Mouse (Mus musculus): ENCODE results near the gene Uggt1. TPM values are rescaled to one million over a fixed set of nuclear protein-coding genes. Genes with fewer than 3 reads are reported as not detected.

Gene Uggt1
- polyA plus RNA-seq, 1 experiment from 2014 or later: 54.7 TPM

- no peak overlapping the region for H3K4me2 ChIP-seq (replicated peaks)
- 73% methylated on average over 1 of the region's 1 CpGs for whole genome bisulfite sequencing
- no peak for ATAC-seq (replicated peaks)
- H3K27me3 ChIP-seq: no peaks in the 10 kb centered on the region
- H3K4me3 ChIP-seq: no peak overlapping the region
- no peaks in the 10 kb centered on the region for H3K9me3 ChIP-seq
- no peaks in the 10 kb centered on the region for H3K4me1 ChIP-seq
- no peak overlapping the region for H3K9ac ChIP-seq (replicated peaks)
- H3K36me3 ChIP-seq: peaks cover 81% of the 10 kb centered on the region
- H3K27ac ChIP-seq (replicated peaks): no peak overlapping the region
These were observed 95.1 kb downstream of the Uggt1 start for GRCm38 (mm10) chr1:36149411-36149810.

- ATAC-seq (replicated peaks): no peak
These were observed 95.7 kb downstream of the Uggt1 start for GRCm38 (mm10) chr1:36148809-36149208.

GRCm38 (mm10) chr1:36145050-36145449 is 99.5 kb downstream of the Uggt1 start:
- Histone ChIP-seq H3K27ac (replicated peaks) (no peak overlapping the region), H3K9me3 (no peaks in the 10 kb centered on the region), H3K27me3 (no peaks in the 10 kb centered on the region), H3K4me1 (no peaks in the 10 kb centered on the region), H3K9ac (replicated peaks) (no peak overlapping the region), H3K4me2 (replicated peaks) (no peak overlapping the region), H3K4me3 (no peak overlapping the region), H3K36me3 (peaks cover 62% of the 10 kb centered on the region)
- WGBS: 21% methylated on average over 1 of the region's 1 CpGs
- ATAC-seq (replicated peaks): no peak

More at GRCm38 (mm10) chr1:36148809-36149208, 95.7 kb downstream of the Uggt1 start:
- H3K27ac ChIP-seq (replicated peaks): no peak overlapping the region
- no peak overlapping the region for H3K4me3 ChIP-seq
- H3K27me3 ChIP-seq: no peaks in the 10 kb centered on the region
- no peaks in the 10 kb centered on the region for H3K4me1 ChIP-seq
- H3K9me3 ChIP-seq: no peaks in the 10 kb centered on the region
- peaks cover 79% of the 10 kb centered on the region for H3K36me3 ChIP-seq
- no peak overlapping the region for H3K4me2 ChIP-seq (replicated peaks)
- no peak overlapping the region for H3K9ac ChIP-seq (replicated peaks)
- 82% methylated on average over 2 of the region's 2 CpGs for WGBS

GRCm38 (mm10) chr1:36140311-36140710 is 104.2 kb downstream of the Uggt1 start:
- Histone ChIP-seq H3K27me3 (no peaks in the 10 kb centered on the region), H3K4me1 (no peaks in the 10 kb centered on the region), H3K36me3 (peaks cover 26% of the 10 kb centered on the region), H3K4me3 (no peak overlapping the region), H3K4me2 (replicated peaks) (no peak overlapping the region), H3K9ac (replicated peaks) (no peak overlapping the region), H3K9me3 (no peaks in the 10 kb centered on the region), H3K27ac (replicated peaks) (no peak overlapping the region)
- 92% methylated on average over 15 of the region's 15 CpGs for WGBS
- no peak for ATAC-seq (replicated peaks)

- H3K4me3 ChIP-seq: no peak overlapping the region
- H3K36me3 ChIP-seq: no peaks in the 10 kb centered on the region
- H3K9me3 ChIP-seq: no peaks in the 10 kb centered on the region
- H3K27me3 ChIP-seq: no peaks in the 10 kb centered on the region
- no peak overlapping the region for H3K4me2 ChIP-seq (replicated peaks)
- H3K27ac ChIP-seq (replicated peaks): no peak overlapping the region
- peak; percentile 63 for ATAC-seq (replicated peaks)
- peaks cover 5% of the 10 kb centered on the region; the same call in 1 of the 2 replicates for H3K4me1 ChIP-seq
- H3K9ac ChIP-seq (replicated peaks): no peak overlapping the region
- WGBS: 3% methylated on average over 3 of the region's 3 CpGs
These were observed 109.9 kb downstream of the Uggt1 start for GRCm38 (mm10) chr1:36134584-36134983.

- ATAC-seq (replicated peaks): no peak
- no peak overlapping the region for H3K9ac ChIP-seq (replicated peaks)
- H3K4me2 ChIP-seq (replicated peaks): no peak overlapping the region
- H3K4me1 ChIP-seq: peaks cover 5% of the 10 kb centered on the region; the same call in 1 of the 2 replicates
- H3K27ac ChIP-seq (replicated peaks): no peak overlapping the region
- H3K27me3 ChIP-seq: no peaks in the 10 kb centered on the region
- WGBS: 90% methylated on average over 3 of the region's 3 CpGs
- H3K4me3 ChIP-seq: no peak overlapping the region
- no peaks in the 10 kb centered on the region for H3K9me3 ChIP-seq
- H3K36me3 ChIP-seq: no peaks in the 10 kb centered on the region
These were observed 110.9 kb downstream of the Uggt1 start for GRCm38 (mm10) chr1:36133647-36134046.

GRCm38 (mm10) chr1:36133041-36133440 is 111.5 kb downstream of the Uggt1 start:
- Histone ChIP-seq H3K4me2 (replicated peaks) (no peak overlapping the region), H3K9ac (replicated peaks) (no peak overlapping the region), H3K4me3 (no peak overlapping the region), H3K27me3 (no peaks in the 10 kb centered on the region), H3K36me3 (no peaks in the 10 kb centered on the region), H3K4me1 (peaks cover 5% of the 10 kb centered on the region; the same call in 1 of the 2 replicates), H3K9me3 (no peaks in the 10 kb centered on the region), H3K27ac (replicated peaks) (no peak overlapping the region)
- 79% methylated on average over 8 of the region's 8 CpGs for WGBS
- 0 out of 2 replicates have a peak, but pooled peaks have one; percentile 19 for ATAC-seq (replicated peaks)

- Histone ChIP-seq H3K27ac (replicated peaks) (no peak overlapping the region), H3K9ac (replicated peaks) (no peak overlapping the region), H3K4me3 (no peak overlapping the region), H3K9me3 (no peaks in the 10 kb centered on the region), H3K4me2 (replicated peaks) (no peak overlapping the region), H3K36me3 (no peaks in the 10 kb centered on the region), H3K27me3 (no peaks in the 10 kb centered on the region), H3K4me1 (peaks cover 5% of the 10 kb centered on the region; the same call in 1 of the 2 replicates)
- 76% methylated on average over 4 of the region's 4 CpGs for WGBS
- ATAC-seq (replicated peaks): no peak
These were observed 112.3 kb downstream of the Uggt1 start for GRCm38 (mm10) chr1:36132211-36132610.

- Histone ChIP-seq H3K9ac (replicated peaks) (no peak overlapping the region), H3K4me2 (replicated peaks) (no peak overlapping the region), H3K4me3 (no peak overlapping the region), H3K27me3 (no peaks in the 10 kb centered on the region), H3K9me3 (no peaks in the 10 kb centered on the region), H3K36me3 (no peaks in the 10 kb centered on the region), H3K4me1 (peaks cover 5% of the 10 kb centered on the region; the same call in 1 of the 2 replicates), H3K27ac (replicated peaks) (no peak overlapping the region)
- ATAC-seq (replicated peaks): no peak
- 75% methylated on average over 8 of the region's 8 CpGs for WGBS
These were observed 112.8 kb downstream of the Uggt1 start for GRCm38 (mm10) chr1:36131766-36132165.

GRCm38 (mm10) chr1:36131154-36131553 is 113.4 kb downstream of the Uggt1 start:
- Histone ChIP-seq H3K36me3 (no peaks in the 10 kb centered on the region), H3K4me3 (no peak overlapping the region), H3K27me3 (no peaks in the 10 kb centered on the region), H3K27ac (replicated peaks) (no peak overlapping the region), H3K4me1 (peaks cover 5% of the 10 kb centered on the region; the same call in 1 of the 2 replicates), H3K9me3 (no peaks in the 10 kb centered on the region), H3K4me2 (replicated peaks) (no peak overlapping the region), H3K9ac (replicated peaks) (no peak overlapping the region)
- ATAC-seq (replicated peaks): no peak
- 46% methylated on average over 4 of the region's 4 CpGs for WGBS

- ATAC-seq (replicated peaks): no peak
- no peaks in the 10 kb centered on the region for H3K36me3 ChIP-seq
- H3K27ac ChIP-seq (replicated peaks): no peak overlapping the region
- H3K4me3 ChIP-seq: no peak overlapping the region
- H3K4me2 ChIP-seq (replicated peaks): no peak overlapping the region
- H3K4me1 ChIP-seq: peaks cover 5% of the 10 kb centered on the region; the same call in 1 of the 2 replicates
- H3K27me3 ChIP-seq: no peaks in the 10 kb centered on the region
- H3K9ac ChIP-seq (replicated peaks): no peak overlapping the region
- 92% methylated on average over 4 of the region's 4 CpGs for WGBS
- no peaks in the 10 kb centered on the region for H3K9me3 ChIP-seq
These were observed 114.0 kb downstream of the Uggt1 start for GRCm38 (mm10) chr1:36130307-36131035.

- Histone ChIP-seq H3K9ac (replicated peaks) (no peak overlapping the region), H3K9me3 (no peaks in the 10 kb centered on the region), H3K27me3 (no peaks in the 10 kb centered on the region), H3K27ac (replicated peaks) (no peak overlapping the region), H3K4me3 (no peak overlapping the region), H3K36me3 (no peaks in the 10 kb centered on the region), H3K4me1 (peaks cover 5% of the 10 kb centered on the region; the same call in 1 of the 2 replicates), H3K4me2 (replicated peaks) (no peak overlapping the region)
- WGBS: 97% methylated on average over 8 of the region's 8 CpGs
- ATAC-seq (replicated peaks): no peak
These were observed 114.6 kb downstream of the Uggt1 start for GRCm38 (mm10) chr1:36129881-36130280.
